Mouse (Mus musculus): ENCODE data around the gene Adamts16. TPM values are rescaled to one million over a fixed set of nuclear protein-coding genes. Genes with fewer than 3 reads are reported as not detected.

The Adamts16 gene
- total RNA-seq, 2 experiments from 2014 or later, result 5.5 to 5.7 TPM

DNA sequence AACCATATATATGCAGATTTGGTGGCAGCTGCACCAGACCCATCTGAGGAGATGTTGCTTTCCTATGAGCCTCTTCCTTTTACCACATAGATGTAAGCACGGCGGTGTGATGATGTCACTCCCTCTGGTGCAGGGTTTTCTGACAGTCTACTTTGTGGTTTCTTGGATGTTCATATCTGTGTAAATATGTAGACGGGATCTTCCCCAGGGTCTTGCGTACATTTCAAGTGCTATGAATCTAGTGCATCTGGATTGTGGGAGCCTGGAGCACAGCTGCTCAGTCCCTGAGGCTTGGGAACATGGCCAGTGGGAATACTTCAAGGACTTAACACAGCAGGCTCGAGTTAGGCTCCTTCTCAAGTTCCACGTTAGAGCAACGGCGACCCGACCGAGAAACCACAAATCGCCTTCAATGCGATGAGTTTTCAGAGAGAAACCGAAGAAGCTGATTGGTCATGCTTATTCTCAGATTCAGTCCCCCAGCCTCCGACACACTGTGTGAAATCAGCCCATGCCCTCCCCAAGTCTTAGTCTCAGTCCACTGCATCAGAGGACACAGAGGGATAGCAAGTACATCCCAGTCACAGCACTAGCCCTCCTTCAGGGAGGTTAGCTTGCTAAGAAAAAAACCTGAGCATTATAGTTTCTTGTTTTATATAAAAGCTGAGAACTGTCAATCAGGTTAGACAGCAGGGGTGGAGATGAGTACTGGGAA lies 95.2 kb downstream of the Adamts16 start:
- no peak for DNase-seq (ENCODE audit: extremely low spot score in 1 of 2, low spot score in 2 of 2)
- no peak for TF ChIP-seq CTCF (IDR thresholded peaks at IDR 0.05)
- intact Hi-C loops (cut with DNase I), result no loop called here
- no peak overlapping the region for H3K27ac ChIP-seq
- H3K4me3 ChIP-seq, result no peak overlapping the region

DNA sequence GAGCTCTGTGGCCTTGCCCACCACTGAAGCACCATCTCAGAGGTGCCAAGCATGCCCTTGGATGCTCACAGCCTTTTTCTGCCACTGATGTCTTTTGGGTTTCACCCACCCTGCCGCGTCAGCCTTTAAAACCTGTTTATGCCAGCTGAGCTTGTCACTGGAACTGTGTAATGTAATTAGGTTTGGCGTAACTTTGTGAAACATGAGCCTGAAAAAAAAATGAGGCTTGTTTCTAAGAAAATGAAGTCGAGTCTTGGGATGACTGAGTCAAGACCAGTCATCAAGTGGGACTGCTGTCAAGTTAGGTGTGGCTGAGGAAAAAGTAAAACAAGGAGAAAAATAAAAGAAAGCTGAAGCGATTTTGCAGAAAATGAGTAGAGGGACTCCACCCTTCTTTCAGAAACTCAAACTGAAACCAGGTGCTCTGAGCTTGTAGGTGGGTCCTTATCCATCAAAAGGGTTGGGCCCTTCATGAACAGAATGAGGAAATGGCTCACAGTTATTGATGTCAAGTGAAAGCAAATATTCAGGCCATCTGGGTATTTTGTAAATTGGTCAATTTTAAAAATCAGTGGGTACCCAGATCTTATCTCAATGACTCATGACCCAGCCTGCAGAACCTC lies 97.1 kb downstream of the Adamts16 start:
- intact Hi-C loops (cut with DNase I), result no loop called here
- no peak for DNase-seq (ENCODE audit: extremely low spot score in 1 of 2, low spot score in 2 of 2)
- no peak overlapping the region for H3K27ac ChIP-seq
- H3K4me3 ChIP-seq, result no peak overlapping the region
- no peak for TF ChIP-seq CTCF (IDR thresholded peaks at IDR 0.05)

DNA sequence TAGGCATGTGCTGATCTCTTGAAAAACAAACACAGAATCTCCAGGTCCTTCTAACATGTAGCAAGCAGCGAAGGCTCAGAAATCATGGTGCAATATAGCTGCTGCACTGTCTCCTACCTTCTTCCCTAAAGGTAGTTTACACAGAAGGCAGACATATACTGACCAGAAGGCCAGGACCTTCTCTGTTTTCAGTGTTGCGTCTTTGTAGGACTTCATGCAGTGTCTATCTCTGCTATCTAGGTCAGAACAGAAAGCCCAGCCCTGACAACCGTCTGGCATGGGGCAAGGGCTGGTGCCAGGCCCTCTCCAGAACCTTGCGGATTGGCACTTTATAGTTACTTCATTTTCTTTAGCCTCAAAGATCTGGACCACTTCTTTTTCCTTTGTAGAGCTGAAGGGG lies 98.9 kb downstream of the Adamts16 start:
- Histone ChIP-seq H3K4me3 (no peak overlapping the region), H3K27ac (no peak overlapping the region)
- intact Hi-C loops (cut with DNase I), result no loop called here
- no peak for TF ChIP-seq CTCF (IDR thresholded peaks at IDR 0.05)
- DNase-seq (ENCODE audit: extremely low spot score in 1 of 2, low spot score in 2 of 2), result no peak

DNA sequence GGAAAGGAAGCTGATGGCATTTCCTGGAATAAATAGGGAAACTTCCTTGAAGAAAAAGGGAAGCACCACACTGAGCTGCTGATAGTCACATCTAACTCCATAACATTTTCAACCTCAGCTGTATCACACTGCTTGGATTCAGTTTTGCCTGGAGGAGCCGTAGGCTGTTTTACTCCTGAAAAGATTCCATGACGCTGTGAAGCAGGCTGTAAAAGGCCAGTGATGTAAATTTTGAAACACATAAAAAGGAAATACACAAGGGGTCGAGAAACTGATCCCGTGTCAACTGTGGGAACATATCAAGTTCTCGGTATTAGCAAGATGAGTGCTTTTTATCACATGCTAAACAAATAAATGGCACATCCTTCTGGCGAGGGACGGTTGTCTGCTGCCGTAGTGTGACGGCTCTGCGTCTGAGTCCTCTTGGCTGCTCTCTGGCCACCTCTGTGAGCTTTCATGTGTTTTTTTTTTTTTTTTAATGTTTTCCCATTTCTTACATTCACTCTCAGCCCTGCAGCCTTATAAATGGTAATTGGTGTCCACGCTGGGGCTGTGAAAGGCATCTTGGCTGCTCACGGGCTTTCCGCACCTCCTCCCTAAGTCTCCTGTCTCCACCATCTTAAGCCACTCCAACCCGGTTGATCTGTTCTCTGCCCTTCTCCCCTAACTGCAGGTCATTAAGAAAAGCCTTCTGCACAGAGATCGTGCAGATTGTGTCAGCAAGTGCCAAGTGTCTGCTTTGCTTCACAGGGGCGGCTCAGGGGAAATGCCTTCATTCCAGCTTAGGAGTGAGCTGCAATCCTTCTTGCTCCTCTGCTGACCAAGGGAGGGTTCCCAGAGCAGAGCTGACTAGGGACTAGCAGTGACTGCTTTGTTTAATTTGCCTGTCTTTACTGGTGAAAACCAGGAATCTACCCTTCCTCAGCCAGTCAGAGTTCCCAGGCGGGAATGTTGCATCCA lies 101.0 kb downstream of the Adamts16 start:
- DNase-seq (ENCODE audit: extremely low spot score in 1 of 2, low spot score in 2 of 2), result no peak
- intact Hi-C loops (cut with DNase I), result no loop called here
- Histone ChIP-seq H3K4me3 (no peak overlapping the region), H3K27ac (no peak overlapping the region)
- no peak for TF ChIP-seq CTCF (IDR thresholded peaks at IDR 0.05)

DNA sequence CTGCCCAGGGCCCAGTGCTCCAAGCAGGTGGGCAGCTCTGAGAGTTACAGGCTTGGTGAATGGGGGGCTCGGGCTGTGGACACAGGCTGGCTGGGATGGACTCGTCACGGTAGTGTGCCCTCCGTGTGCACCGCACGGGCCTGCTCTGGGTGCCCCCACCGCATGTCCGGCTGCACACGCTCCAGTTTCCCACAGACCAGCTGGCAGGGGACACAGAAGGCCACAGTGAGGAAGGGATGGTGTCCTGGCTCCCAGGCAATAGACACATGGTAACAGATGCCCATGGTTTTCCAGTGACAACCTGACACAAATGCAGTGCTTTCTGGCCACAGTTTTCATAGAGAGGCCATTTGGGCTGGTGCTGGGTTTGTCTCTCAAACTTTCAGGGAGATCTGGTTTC lies 102.8 kb downstream of the Adamts16 start:
- intact Hi-C loops (cut with DNase I), result no loop called here

DNA sequence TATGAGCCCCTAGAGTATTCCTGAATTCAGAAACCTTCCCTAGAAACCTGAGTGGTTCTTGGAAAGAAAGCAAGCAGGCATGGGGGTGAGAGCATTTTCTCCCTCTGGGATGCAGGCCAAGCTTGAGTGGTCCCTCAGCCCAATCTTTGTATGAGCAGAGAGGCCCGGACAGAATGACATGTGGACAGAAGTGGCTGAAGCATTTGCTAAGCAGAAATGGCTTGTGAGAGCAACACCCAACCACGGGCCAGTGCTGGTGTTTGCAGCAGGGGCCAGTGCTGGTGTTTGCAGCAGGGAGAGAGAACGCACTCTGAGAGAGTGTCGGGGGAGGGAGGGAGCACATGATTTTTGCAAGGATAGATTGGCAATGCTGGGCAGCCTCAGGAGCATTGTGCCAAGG lies 105.2 kb downstream of the Adamts16 start:
- Histone ChIP-seq H3K27ac (no peak overlapping the region), H3K4me3 (no peak overlapping the region)
- no peak for DNase-seq (ENCODE audit: extremely low spot score in 1 of 2, low spot score in 2 of 2)
- TF ChIP-seq CTCF (IDR thresholded peaks at IDR 0.05), result no peak
- intact Hi-C loops (cut with DNase I), result no loop called here

More for the DNA sequence above, 102.8 kb downstream of the Adamts16 start:
- Histone ChIP-seq H3K27ac (no peak overlapping the region), H3K4me3 (no peak overlapping the region)
- no peak for DNase-seq (ENCODE audit: extremely low spot score in 1 of 2, low spot score in 2 of 2)
- TF ChIP-seq CTCF (IDR thresholded peaks at IDR 0.05), result no peak

DNA sequence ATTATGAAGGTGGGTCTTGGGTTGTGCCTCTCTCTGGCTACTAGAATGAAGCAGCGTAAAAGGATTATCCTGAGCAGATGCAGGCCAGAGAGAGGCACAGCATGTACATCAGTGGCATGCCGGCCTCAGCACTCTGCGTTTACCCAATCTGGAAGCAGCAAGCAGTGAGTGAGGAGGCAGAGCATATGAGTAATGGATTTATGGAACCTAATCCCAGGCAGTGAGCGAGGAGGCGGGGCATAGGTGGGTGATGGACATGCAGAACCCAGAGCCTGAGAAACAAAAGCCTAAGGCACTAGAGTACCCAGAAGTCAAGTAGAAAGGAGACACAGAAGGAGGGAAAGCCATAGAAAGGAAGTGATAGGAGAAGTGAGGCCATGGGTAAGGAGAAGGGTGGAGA lies 107.0 kb downstream of the Adamts16 start:
- intact Hi-C loops (cut with DNase I), result no loop called here
- no peak overlapping the region for H3K4me3 ChIP-seq
- DNase-seq (ENCODE audit: extremely low spot score in 1 of 2, low spot score in 2 of 2), result no peak
- no peak for TF ChIP-seq CTCF (IDR thresholded peaks at IDR 0.05)
- H3K27ac ChIP-seq, result no peak overlapping the region

DNA sequence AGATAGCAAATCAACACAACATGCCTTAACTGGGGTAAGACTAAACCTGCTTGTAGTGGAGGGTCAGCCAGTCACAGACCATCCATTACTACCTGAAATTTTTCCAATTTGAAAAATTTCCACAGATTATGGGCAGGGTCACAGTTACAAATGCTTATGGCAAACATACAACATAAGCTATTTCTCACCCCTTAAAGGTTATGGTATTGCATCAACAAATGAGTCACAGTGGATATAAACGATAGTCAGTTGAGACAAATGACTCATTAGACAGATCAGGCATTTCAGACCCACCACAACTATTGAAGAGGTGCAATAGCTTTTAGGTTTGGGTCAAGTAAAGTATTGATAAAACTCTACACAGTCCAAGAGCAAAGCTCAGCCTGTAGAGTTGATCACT lies 107.7 kb downstream of the Adamts16 start:
- Histone ChIP-seq H3K4me3 (no peak overlapping the region), H3K27ac (no peak overlapping the region)
- TF ChIP-seq CTCF (IDR thresholded peaks at IDR 0.05), result no peak
- intact Hi-C loops (cut with DNase I), result no loop called here
- no peak for DNase-seq (ENCODE audit: extremely low spot score in 1 of 2, low spot score in 2 of 2)

DNA sequence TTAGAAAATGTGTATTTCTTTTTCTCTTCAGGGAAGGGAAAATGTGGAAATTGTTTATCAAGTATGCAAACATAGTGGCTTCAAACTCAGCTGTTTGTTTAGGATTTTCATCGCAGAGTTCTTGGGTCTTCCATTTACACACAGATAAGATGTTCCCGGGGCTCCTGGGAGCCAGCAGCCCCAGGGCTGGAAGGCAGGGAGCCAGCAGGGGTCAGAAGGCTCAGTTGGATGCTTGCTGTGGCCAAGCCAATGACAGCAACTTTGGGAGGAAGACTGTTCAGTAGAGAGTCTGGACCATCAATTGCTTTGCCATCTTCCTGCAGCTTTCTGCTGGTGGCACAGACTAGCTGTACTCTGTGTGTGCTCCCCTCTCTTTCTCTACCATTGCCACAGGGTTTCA lies 108.4 kb downstream of the Adamts16 start:
- TF ChIP-seq CTCF (IDR thresholded peaks at IDR 0.05), result no peak
- H3K4me3 ChIP-seq, result no peak overlapping the region
- DNase-seq (ENCODE audit: extremely low spot score in 1 of 2, low spot score in 2 of 2), result no peak
- intact Hi-C loops (cut with DNase I), result no loop called here
- no peak overlapping the region for H3K27ac ChIP-seq

DNA sequence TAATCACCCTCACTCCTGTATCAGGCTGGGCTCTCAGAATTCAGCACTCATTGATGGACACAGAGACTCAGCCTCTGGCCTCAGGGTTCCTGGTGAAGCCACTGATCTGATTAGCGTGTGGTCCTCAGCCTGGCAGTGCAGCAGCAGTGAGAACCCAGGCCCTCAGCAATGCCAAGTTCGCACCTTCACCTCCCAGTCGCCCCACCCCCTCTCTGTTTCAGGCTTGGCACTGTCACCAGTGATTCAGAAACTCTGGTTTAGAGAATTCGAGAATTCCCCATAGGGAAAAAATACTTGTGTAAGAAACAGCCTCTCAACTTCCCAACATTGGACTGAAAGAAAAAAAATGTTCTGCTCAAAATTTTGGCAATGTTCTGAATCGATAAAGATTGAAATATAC lies 108.8 kb downstream of the Adamts16 start:
- intact Hi-C loops (cut with DNase I), result no loop called here
- no peak for TF ChIP-seq CTCF (IDR thresholded peaks at IDR 0.05)
- DNase-seq (ENCODE audit: extremely low spot score in 1 of 2, low spot score in 2 of 2), result no peak
- Histone ChIP-seq H3K27ac (no peak overlapping the region), H3K4me3 (no peak overlapping the region)

DNA sequence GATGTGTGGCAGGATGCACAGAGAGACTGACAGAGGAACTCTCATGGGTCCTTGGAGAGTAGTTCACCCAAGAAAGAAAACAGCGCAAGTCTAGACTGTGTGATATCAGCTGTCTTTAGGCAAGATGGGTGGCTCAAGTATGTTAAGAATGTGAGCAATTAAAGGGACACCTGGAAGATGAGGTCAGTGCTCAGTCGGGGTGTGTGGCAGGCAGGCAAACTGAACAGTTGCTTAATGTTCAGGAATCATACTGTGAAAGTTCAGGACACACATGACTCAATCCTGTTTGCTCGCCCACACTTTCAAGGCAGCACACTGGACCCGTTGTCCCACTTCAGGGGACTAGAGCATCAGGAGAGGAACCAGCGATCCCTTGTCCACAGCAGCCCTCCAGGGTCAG lies 110.3 kb downstream of the Adamts16 start:
- intact Hi-C loops (cut with DNase I), result no loop called here
- no peak overlapping the region for H3K4me3 ChIP-seq
- TF ChIP-seq CTCF (IDR thresholded peaks at IDR 0.05), result no peak
- no peak overlapping the region for H3K27ac ChIP-seq
- no peak for DNase-seq (ENCODE audit: extremely low spot score in 1 of 2, low spot score in 2 of 2)

DNA sequence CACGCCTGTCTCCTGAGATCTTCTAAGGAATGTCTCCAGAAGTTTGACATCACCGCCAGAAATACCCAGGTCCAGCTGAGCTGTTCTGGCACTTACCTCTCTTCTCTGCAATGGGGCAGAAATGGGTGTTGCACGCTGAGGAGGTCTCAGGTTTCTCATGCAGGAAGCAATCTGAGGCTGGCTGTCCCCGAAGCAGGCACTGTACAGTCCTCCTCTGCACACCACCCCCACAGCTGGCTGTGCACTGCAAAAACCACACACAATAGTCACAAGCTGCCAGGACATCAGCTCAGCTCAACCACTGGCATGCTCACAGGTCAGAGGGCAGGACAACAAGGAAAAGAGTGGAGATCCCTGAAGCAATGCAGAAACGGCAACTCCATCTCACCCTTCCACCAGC lies 111.6 kb downstream of the Adamts16 start:
- no peak for DNase-seq (ENCODE audit: extremely low spot score in 1 of 2, low spot score in 2 of 2)

More for the DNA sequence above, 111.6 kb downstream of the Adamts16 start:
- TF ChIP-seq CTCF (IDR thresholded peaks at IDR 0.05), result no peak
- Histone ChIP-seq H3K27ac (no peak overlapping the region), H3K4me3 (no peak overlapping the region)
- intact Hi-C loops (cut with DNase I), result no loop called here

All from left cerebral cortex, adult 2 months (tissue).